Mouse (Mus musculus): ENCODE results near the gene Prdx2. TPM values are rescaled to one million over a fixed set of nuclear protein-coding genes. Genes with fewer than 3 reads are reported as not detected.
A peak's percentile ranks its signal among the peaks of the same experiment; 100 is the strongest.

The Prdx2 gene
- polyA plus RNA-seq, 1 experiment from 2014 or later, result 584 TPM

DNA sequence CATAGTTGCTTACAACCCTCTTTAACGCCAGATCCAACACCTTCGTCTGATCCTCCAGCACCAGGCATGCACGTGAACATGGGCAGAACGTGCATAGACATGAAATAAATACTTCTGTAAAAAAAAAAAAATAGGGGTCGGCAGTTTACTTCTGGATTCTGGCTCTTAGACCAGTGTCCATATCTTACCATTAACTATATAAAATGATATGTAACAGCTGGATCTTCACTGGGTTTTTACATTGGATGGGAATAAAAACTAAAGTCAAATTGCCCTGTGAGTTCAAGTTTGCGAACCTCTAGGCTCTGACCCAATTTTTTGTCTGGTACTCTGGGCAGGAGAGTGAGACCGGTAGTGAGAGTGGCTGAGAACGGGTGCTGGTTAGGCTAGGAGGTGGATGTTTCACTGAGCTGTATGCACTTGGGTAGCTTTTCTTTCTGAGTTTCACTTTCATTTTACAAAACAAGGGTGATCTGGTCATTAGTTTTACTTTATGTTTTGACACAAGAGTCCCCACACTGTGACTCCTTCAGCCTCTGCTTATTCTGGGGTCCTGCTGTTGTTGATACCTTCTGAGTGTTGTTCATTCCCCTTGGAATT, 5.3 kb downstream of the Prdx2 start:
- ATAC-seq (ENCODE audit: insufficient read depth, low FRiP score), result no peak
- Histone ChIP-seq H3K27ac (ENCODE audit: low read length) (peak overlapping the region; percentile 94; the same call in 1 of the 2 replicates), H3K4me2 (ENCODE audit: low read depth, low read length) (no peak overlapping the region), H3K36me3 (ENCODE audit: control insufficient read depth, insufficient read depth, low read length) (no peaks in the 10 kb centered on the region; the same call in 1 of the 2 replicates), H3K4me1 (ENCODE audit: control insufficient read depth, insufficient read depth, low read length) (peaks cover 33% of the 10 kb centered on the region), H3K9me3 (replicated peaks; ENCODE audit: control insufficient read depth, low read length) (no peaks in the 10 kb centered on the region), H3K27me3 (ENCODE audit: control insufficient read depth, insufficient read depth, low read length) (no peaks in the 10 kb centered on the region), H3K4me3 (replicated peaks; ENCODE audit: low read length) (no peak overlapping the region), H3K9ac (ENCODE audit: low read length) (0 out of 2 replicates have a peak overlapping the region, but pooled peaks have one; percentile 18)
- WGBS, result 76% methylated on average over 8 of the region's 8 CpGs

GRCm38 (mm10) chr8:84975434-84975833, 6.0 kb downstream of the Prdx2 start:
- Histone ChIP-seq H3K4me3 (replicated peaks; ENCODE audit: low read length) (peak overlapping the region; percentile 72; the same call in 1 of the 2 replicates), H3K4me1 (ENCODE audit: control insufficient read depth, insufficient read depth, low read length) (peaks cover 38% of the 10 kb centered on the region), H3K9ac (ENCODE audit: low read length) (no peak overlapping the region; the same call in 1 of the 2 replicates), H3K27me3 (ENCODE audit: control insufficient read depth, insufficient read depth, low read length) (no peaks in the 10 kb centered on the region), H3K27ac (ENCODE audit: low read length) (peak overlapping the region; percentile 94), H3K9me3 (replicated peaks; ENCODE audit: control insufficient read depth, low read length) (no peaks in the 10 kb centered on the region), H3K36me3 (ENCODE audit: control insufficient read depth, insufficient read depth, low read length) (no peaks in the 10 kb centered on the region; the same call in 1 of the 2 replicates), H3K4me2 (ENCODE audit: low read depth, low read length) (peak overlapping the region; percentile 90)
- WGBS, result 25% methylated on average over 7 of the region's 7 CpGs
- ATAC-seq (ENCODE audit: insufficient read depth, low FRiP score), result no peak

GRCm38 (mm10) chr8:84976031-84976762, 6.8 kb downstream of the Prdx2 start:
- Histone ChIP-seq H3K9me3 (replicated peaks; ENCODE audit: control insufficient read depth, low read length) (no peaks in the 10 kb centered on the region), H3K9ac (ENCODE audit: low read length) (peak overlapping the region; percentile 87), H3K4me2 (ENCODE audit: low read depth, low read length) (peak overlapping the region; percentile 90), H3K4me1 (ENCODE audit: control insufficient read depth, insufficient read depth, low read length) (peaks cover 38% of the 10 kb centered on the region), H3K36me3 (ENCODE audit: control insufficient read depth, insufficient read depth, low read length) (no peaks in the 10 kb centered on the region), H3K27ac (ENCODE audit: low read length) (peak overlapping the region; percentile 94), H3K4me3 (replicated peaks; ENCODE audit: low read length) (peak overlapping the region; percentile 72), H3K27me3 (ENCODE audit: control insufficient read depth, insufficient read depth, low read length) (no peaks in the 10 kb centered on the region)
- peak; percentile 69 for ATAC-seq (ENCODE audit: insufficient read depth, low FRiP score)
- WGBS, result under 1% methylated on average over 61 of the region's 61 CpGs

- H3K36me3 ChIP-seq (ENCODE audit: control insufficient read depth, insufficient read depth, low read length), result no peaks in the 10 kb centered on the region
- H3K4me1 ChIP-seq (ENCODE audit: control insufficient read depth, insufficient read depth, low read length), result peaks cover 44% of the 10 kb centered on the region
- H3K9me3 ChIP-seq (replicated peaks; ENCODE audit: control insufficient read depth, low read length), result no peaks in the 10 kb centered on the region
- H3K4me3 ChIP-seq (replicated peaks; ENCODE audit: low read length), result peak overlapping the region; percentile 72
- WGBS, result 1% methylated on average over 25 of the region's 25 CpGs
- peak overlapping the region; percentile 87 for H3K9ac ChIP-seq (ENCODE audit: low read length)
- H3K27ac ChIP-seq (ENCODE audit: low read length), result peak overlapping the region; percentile 94
- ATAC-seq (ENCODE audit: insufficient read depth, low FRiP score), result no peak
- H3K4me2 ChIP-seq (ENCODE audit: low read depth, low read length), result peak overlapping the region; percentile 90
- no peaks in the 10 kb centered on the region for H3K27me3 ChIP-seq (ENCODE audit: control insufficient read depth, insufficient read depth, low read length)
Measured at GRCm38 (mm10) chr8:84976763-84977434, 7.5 kb downstream of the Prdx2 start.

DNA sequence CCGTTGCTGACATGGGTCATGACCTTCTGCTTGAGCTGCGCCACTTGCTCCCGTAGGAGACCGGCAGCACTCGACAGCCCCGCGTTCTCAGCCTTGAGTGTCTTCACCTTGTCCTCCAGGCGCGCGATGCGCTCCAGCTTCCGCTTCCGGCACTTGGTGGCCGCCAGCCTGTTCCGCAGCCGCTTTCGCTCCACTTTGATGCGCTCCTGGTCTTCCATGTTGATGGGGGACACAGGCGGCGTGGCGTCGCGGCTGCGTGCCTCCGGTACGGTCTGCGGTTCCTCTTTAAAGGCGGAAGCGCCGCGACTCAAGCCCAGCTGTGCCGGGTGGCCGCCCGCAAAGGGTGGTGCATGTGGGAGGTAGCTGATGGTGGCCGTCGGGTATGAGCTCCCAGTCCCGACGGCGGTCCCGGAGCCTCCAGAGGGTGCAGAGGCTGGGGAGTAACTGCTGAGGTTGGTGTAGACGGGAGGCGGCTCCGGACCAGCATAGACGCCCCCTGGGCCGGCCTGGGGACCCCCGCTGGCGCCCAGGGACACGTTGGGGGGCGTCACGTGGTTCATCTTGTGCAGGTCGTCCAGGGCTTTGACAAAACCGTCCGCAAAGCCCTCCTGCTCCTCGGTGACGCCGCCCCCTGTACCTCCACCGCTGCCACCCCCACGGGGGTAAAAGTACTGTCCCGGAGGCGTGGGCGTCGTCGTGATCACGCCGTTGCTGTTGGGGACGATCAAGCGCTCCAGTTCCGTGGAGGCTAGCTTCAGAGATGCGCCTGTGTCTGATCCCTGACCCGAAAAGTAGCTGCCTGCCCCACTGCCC, 8.3 kb downstream of the Prdx2 start:
- under 1% methylated on average over 70 of the region's 70 CpGs for WGBS
- Histone ChIP-seq H3K36me3 (ENCODE audit: control insufficient read depth, insufficient read depth, low read length) (no peaks in the 10 kb centered on the region), H3K27ac (ENCODE audit: low read length) (peak overlapping the region; percentile 94), H3K4me1 (ENCODE audit: control insufficient read depth, insufficient read depth, low read length) (peaks cover 51% of the 10 kb centered on the region), H3K27me3 (ENCODE audit: control insufficient read depth, insufficient read depth, low read length) (no peaks in the 10 kb centered on the region), H3K9ac (ENCODE audit: low read length) (peak overlapping the region; percentile 87), H3K4me2 (ENCODE audit: low read depth, low read length) (peak overlapping the region; percentile 90), H3K4me3 (replicated peaks; ENCODE audit: low read length) (peak overlapping the region; percentile 72), H3K9me3 (replicated peaks; ENCODE audit: control insufficient read depth, low read length) (no peaks in the 10 kb centered on the region)
- ATAC-seq (ENCODE audit: insufficient read depth, low FRiP score), result no peak

DNA sequence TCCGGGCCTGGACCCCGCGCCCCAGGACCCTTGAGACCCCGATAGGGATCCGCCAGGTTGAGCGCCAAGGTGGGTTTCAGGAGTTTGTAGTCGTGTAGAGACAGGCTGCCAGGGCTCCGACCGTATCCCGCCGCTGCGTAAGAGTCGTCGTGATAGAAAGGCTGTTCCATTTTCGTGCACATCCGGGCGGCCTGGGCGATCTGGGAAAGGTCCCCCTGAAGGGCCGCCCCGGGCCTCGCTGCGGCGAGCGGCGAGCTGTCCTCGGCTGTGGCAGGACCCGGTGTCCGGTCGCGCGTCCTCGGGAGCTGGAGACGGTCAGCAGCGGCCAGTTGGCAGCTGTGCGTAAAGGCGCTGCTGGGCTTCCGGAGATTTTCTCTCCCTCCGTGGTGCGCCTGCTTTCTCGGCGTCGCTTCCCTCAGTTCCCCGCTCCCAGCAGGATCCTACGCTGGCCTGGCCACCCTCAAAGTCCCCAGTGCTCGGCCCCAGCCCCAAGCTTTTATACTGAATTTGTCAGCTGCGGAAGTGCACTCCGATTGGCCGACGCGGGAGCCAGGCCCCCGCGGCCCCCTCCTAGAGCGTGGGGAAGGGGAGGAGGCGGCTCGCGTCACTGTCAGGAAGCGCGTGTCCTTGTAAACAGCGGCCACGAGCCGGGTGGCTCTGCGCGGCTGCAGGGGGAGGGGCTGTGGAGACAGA, 9.0 kb downstream of the Prdx2 start, which contains the start of gene Junb:
Gene Junb (minus strand): TSS at position 471 of the 693 bp plus-strand sequence.
- Histone ChIP-seq H3K27ac (ENCODE audit: low read length) (peak within 1 kb of the TSS; percentile 94), H3K9ac (ENCODE audit: low read length) (peak within 1 kb of the TSS; percentile 87), H3K4me2 (ENCODE audit: low read depth, low read length) (peak within 1 kb of the TSS; percentile 90), H3K4me3 (replicated peaks; ENCODE audit: low read length) (peak within 1 kb of the TSS; percentile 72), H3K27me3 (ENCODE audit: control insufficient read depth, insufficient read depth, low read length) (no peaks in the 10 kb centered on the region), H3K36me3 (ENCODE audit: control insufficient read depth, insufficient read depth, low read length) (no peaks in the 10 kb centered on the region), H3K9me3 (replicated peaks; ENCODE audit: control insufficient read depth, low read length) (no peaks in the 10 kb centered on the region), H3K4me1 (ENCODE audit: control insufficient read depth, insufficient read depth, low read length) (peaks cover 53% of the 10 kb centered on the region)
- ATAC-seq (ENCODE audit: insufficient read depth, low FRiP score), result peak; percentile 59
- WGBS, result under 1% methylated on average over 60 of the region's 63 CpGs

DNA sequence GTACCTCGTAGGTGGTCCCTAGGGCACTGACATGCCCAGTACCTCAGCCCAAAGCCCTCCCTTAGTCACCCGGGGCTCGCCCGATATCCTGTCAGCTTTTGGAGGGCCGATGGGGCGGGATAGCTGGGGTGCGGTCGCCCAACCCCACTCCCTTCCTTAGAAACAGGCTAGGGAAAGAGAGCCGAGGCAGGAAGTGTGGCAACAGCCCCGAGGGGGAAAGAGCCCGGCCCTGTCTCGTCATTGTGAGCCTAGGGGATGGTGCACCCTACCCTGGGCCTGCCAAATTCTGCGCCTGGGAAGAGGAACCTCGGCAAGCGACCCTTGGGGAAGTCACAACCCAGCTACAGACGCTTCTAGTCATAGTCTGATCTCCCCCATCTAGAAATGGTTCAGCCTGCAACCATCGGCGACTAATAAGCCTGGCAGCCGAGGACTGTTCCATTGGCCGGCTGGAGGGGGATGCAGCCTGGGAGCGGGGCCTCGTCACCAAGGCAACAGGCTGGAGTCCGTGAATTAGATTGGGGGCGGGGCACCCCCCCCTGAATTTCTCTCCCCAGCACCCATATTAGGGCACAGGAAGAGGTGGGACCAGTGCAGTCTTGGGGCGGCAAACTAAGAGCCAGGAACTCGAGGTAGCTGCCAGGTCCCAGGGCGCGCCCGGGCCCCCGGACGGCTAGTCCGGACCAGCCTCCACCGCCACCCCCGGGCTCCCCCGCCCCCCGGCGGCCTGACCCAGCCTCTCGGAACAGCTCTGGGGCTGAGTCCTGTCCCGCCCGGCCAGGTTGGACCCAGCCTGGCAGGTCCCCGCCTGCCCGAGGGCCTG, 10.4 kb downstream of the Prdx2 start:
- no peaks in the 10 kb centered on the region for H3K9me3 ChIP-seq (replicated peaks; ENCODE audit: control insufficient read depth, low read length)
- WGBS, result 2% methylated on average over 42 of the region's 42 CpGs
- peak overlapping the region; percentile 72 for H3K4me3 ChIP-seq (replicated peaks; ENCODE audit: low read length)
- H3K4me1 ChIP-seq (ENCODE audit: control insufficient read depth, insufficient read depth, low read length), result peaks cover 59% of the 10 kb centered on the region
- H3K27ac ChIP-seq (ENCODE audit: low read length), result peak overlapping the region; percentile 94
- peak; percentile 54 for ATAC-seq (ENCODE audit: insufficient read depth, low FRiP score)
- no peaks in the 10 kb centered on the region for H3K36me3 ChIP-seq (ENCODE audit: control insufficient read depth, insufficient read depth, low read length)
- no peaks in the 10 kb centered on the region for H3K27me3 ChIP-seq (ENCODE audit: control insufficient read depth, insufficient read depth, low read length)
- peak overlapping the region; percentile 90 for H3K4me2 ChIP-seq (ENCODE audit: low read depth, low read length)
- H3K9ac ChIP-seq (ENCODE audit: low read length), result peak overlapping the region; percentile 87
